In the genomic region with DNA sequence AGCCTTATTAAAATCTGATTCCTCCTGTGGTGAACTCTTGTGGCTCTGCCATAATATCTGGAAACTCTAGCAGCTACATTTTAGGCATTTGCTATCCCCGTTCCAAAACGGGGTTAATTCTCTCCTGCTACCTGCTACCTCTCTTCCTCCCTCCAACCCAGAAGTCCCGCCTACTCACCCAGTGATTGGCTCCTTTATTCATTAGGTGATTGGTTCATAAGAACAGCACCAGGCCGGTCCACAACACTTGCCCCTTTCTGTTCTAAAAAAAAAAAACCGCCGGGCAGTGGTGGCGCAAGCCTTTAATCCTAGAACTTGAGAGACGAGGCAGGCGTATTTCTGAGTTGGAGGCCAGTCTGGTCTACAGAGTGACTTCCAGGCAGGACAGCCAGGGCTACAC, we compare ENCODE assay signal across 1 mouse cellular context.
TF ChIP-seq lines count a peak whose summit lies in the region.

No protein-coding gene starts in this region.

TF ChIP-seq in MEL, 35 proteins besides CTCF, POLR2A, EP300 and RAD21:
- TF ChIP-seq ELF1 (IDR thresholded peaks at IDR 0.05; ENCODE audit: low read depth, low read length) (peak; percentile 42; the same call in 1 of the 2 replicates), TBP (IDR thresholded peaks at IDR 0.05; ENCODE audit: low read depth, low read length) (peak; percentile 82), ZMIZ1 (IDR thresholded peaks at IDR 0.05; ENCODE audit: low read depth, low read length) (peak; percentile 74), ZKSCAN1 (IDR thresholded peaks at IDR 0.05; ENCODE audit: low read depth, low read length) (no peak), ZNF384 (IDR thresholded peaks at IDR 0.05; ENCODE audit: low read depth, low read length) (peak; percentile 93), SIN3A (IDR thresholded peaks at IDR 0.05; ENCODE audit: low read length) (peak; percentile 44; the same call in 1 of the 2 replicates), TAL1 (IDR thresholded peaks at IDR 0.05; ENCODE audit: low read length) (no peak), MYB (IDR thresholded peaks at IDR 0.05; ENCODE audit: low read depth, low read length) (0 out of 2 replicates have a peak, but pooled peaks have one; percentile 23), POLR2AphosphoS5 (IDR thresholded peaks at IDR 0.05; ENCODE audit: borderline replicate concordance, low read depth, low read length) (no peak), SMC3 (IDR thresholded peaks at IDR 0.05; ENCODE audit: low read depth, low read length) (no peak), NELFE (IDR thresholded peaks at IDR 0.05; ENCODE audit: low read depth, low read length) (peak; percentile 72)
